Mouse (Mus musculus) CD4-positive, CD25-positive, alpha-beta regulatory T cell, adult 4 months (primary cell): ENCODE data around the gene Cux1. TPM values are rescaled to one million over a fixed set of nuclear protein-coding genes. Genes with fewer than 3 reads are reported as not detected.
A peak's percentile ranks its signal among the peaks of the same experiment; 100 is the strongest.

Source experiments
- ATAC-seq: one replicate; pipeline ENCODE4 v1.8.0; 2017
- polyA plus RNA-seq, 2 experiments: library from polyadenylated mRNA; unstranded; fragments of 100-300 nt; shearing (Covaris generic); gene quantifications; one replicate each; pipeline ENCODE4 v1.2.1; 2017

Gene Cux1
- polyA plus RNA-seq, 2 experiments from 2014 or later, result 48.1 to 69.0 TPM

- peak; percentile 4 for ATAC-seq
Observed at GRCm38 (mm10) chr5:136566001-136566811, 1.1 kb downstream of the Cux1 start.

GRCm38 (mm10) chr5:136565311-136565811, 1.9 kb downstream of the Cux1 start:
- no peak for ATAC-seq

- ATAC-seq, result no peak
Observed at GRCm38 (mm10) chr5:136564613-136565299, 2.5 kb downstream of the Cux1 start.

- no peak for ATAC-seq
Observed at GRCm38 (mm10) chr5:136563996-136564395, 3.3 kb downstream of the Cux1 start.

- ATAC-seq, result no peak
Observed at GRCm38 (mm10) chr5:136563104-136563503, 4.2 kb downstream of the Cux1 start.

- no peak for ATAC-seq
Observed at GRCm38 (mm10) chr5:136562212-136562611, 5.1 kb downstream of the Cux1 start.

- no peak for ATAC-seq
Observed at GRCm38 (mm10) chr5:136561641-136562040, 5.6 kb downstream of the Cux1 start.

- no peak for ATAC-seq
Observed at GRCm38 (mm10) chr5:136560656-136561055, 6.6 kb downstream of the Cux1 start.

GRCm38 (mm10) chr5:136557446-136557845, 9.8 kb downstream of the Cux1 start:
- no peak for ATAC-seq

- no peak for ATAC-seq
Observed at GRCm38 (mm10) chr5:136556328-136557262, 10.7 kb downstream of the Cux1 start.

GRCm38 (mm10) chr5:136555703-136556102, 11.6 kb downstream of the Cux1 start:
- ATAC-seq, result no peak

- no peak for ATAC-seq
Observed at GRCm38 (mm10) chr5:136552832-136553231, 14.5 kb downstream of the Cux1 start.

- ATAC-seq, result no peak
Observed at GRCm38 (mm10) chr5:136552093-136552492, 15.2 kb downstream of the Cux1 start.

GRCm38 (mm10) chr5:136551571-136551970, 15.7 kb downstream of the Cux1 start:
- ATAC-seq, result no peak

GRCm38 (mm10) chr5:136550726-136551125, 16.6 kb downstream of the Cux1 start:
- ATAC-seq, result no peak

GRCm38 (mm10) chr5:136548776-136549175, 18.5 kb downstream of the Cux1 start:
- no peak for ATAC-seq

GRCm38 (mm10) chr5:136545061-136545460, 22.2 kb downstream of the Cux1 start:
- no peak for ATAC-seq

GRCm38 (mm10) chr5:136543171-136543570, 24.1 kb downstream of the Cux1 start:
- no peak for ATAC-seq

GRCm38 (mm10) chr5:136540952-136541351, 26.3 kb downstream of the Cux1 start:
- ATAC-seq, result no peak

GRCm38 (mm10) chr5:136540055-136540838, 27.0 kb downstream of the Cux1 start:
- no peak for ATAC-seq

GRCm38 (mm10) chr5:136536753-136537152, 30.5 kb downstream of the Cux1 start:
- no peak for ATAC-seq
